Mouse (Mus musculus): Measurements from ENCODE around the gene Thsd7b. TPM values are rescaled to one million over a fixed set of nuclear protein-coding genes. Genes with fewer than 3 reads are reported as not detected.

Gene Thsd7b
- polyA plus RNA-seq, 1 experiment from 2014 or later, result 5.1 TPM

- 77% methylated on average over 2 of the region's 2 CpGs for WGBS
- H3K4me2 ChIP-seq, result no peak overlapping the region
- no peak for ATAC-seq
- H3K27ac ChIP-seq, result no peak overlapping the region
- no peaks in the 10 kb centered on the region for H3K27me3 ChIP-seq
- H3K36me3 ChIP-seq (ENCODE audit: poor library complexity, severe bottlenecking), result no peaks in the 10 kb centered on the region
- H3K4me1 ChIP-seq, result no peaks in the 10 kb centered on the region
- H3K4me3 ChIP-seq, result no peak overlapping the region
- H3K9ac ChIP-seq, result no peak overlapping the region
- H3K9me3 ChIP-seq (replicated peaks), result no peaks in the 10 kb centered on the region
Measured at GRCm38 (mm10) chr1:129538508-129538907, 265.4 kb downstream of the Thsd7b start.

DNA sequence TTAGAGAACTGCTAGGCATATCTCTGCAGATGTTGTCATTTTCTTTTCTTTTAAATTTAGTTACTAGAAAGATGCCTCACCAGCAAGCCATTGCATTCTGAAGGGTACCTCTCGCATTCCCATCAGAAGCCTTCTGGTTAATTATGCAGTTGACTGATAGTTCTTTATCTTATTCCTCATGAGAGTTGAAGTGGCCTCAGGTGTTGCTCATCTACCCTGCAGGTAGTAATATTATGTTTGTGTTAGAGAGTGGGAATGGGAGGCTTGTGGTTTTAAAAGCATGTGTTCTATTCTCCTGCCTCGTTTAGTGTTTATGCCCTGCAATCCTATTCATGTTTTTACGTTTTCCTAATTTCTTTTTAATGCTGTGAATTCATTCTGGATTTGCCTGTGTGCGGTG, 265.9 kb downstream of the Thsd7b start:
- no peak overlapping the region for H3K4me3 ChIP-seq
- no peak overlapping the region for H3K27ac ChIP-seq
- no peaks in the 10 kb centered on the region for H3K9me3 ChIP-seq (replicated peaks)
- H3K9ac ChIP-seq, result no peak overlapping the region
- H3K27me3 ChIP-seq, result no peaks in the 10 kb centered on the region
- ATAC-seq, result no peak; the same call in 1 of the 2 replicates
- H3K36me3 ChIP-seq (ENCODE audit: poor library complexity, severe bottlenecking), result no peaks in the 10 kb centered on the region
- no peak overlapping the region for H3K4me2 ChIP-seq
- 76% methylated on average over 4 of the region's 4 CpGs for WGBS
- no peaks in the 10 kb centered on the region for H3K4me1 ChIP-seq

- H3K36me3 ChIP-seq (ENCODE audit: poor library complexity, severe bottlenecking), result no peaks in the 10 kb centered on the region
- WGBS, result 64% methylated on average over 1 of the region's 1 CpGs
- no peak overlapping the region for H3K9ac ChIP-seq
- H3K27me3 ChIP-seq, result no peaks in the 10 kb centered on the region
- H3K4me2 ChIP-seq, result no peak overlapping the region
- no peaks in the 10 kb centered on the region for H3K9me3 ChIP-seq (replicated peaks)
- H3K27ac ChIP-seq, result no peak overlapping the region
- no peak overlapping the region for H3K4me3 ChIP-seq
- no peaks in the 10 kb centered on the region for H3K4me1 ChIP-seq
- ATAC-seq, result no peak
Measured at GRCm38 (mm10) chr1:129540751-129541150, 267.6 kb downstream of the Thsd7b start.

- ATAC-seq, result no peak
- no peak overlapping the region for H3K4me2 ChIP-seq
Measured at GRCm38 (mm10) chr1:129542563-129543146, 269.6 kb downstream of the Thsd7b start.

GRCm38 (mm10) chr1:129543169-129543568, 270.1 kb downstream of the Thsd7b start:
- no peak overlapping the region for H3K4me2 ChIP-seq
- no peaks in the 10 kb centered on the region for H3K4me1 ChIP-seq
- H3K9me3 ChIP-seq (replicated peaks), result no peaks in the 10 kb centered on the region
- no peak overlapping the region for H3K4me3 ChIP-seq
- H3K9ac ChIP-seq, result no peak overlapping the region
- WGBS, result 92% methylated on average over 3 of the region's 3 CpGs
- no peaks in the 10 kb centered on the region for H3K36me3 ChIP-seq (ENCODE audit: poor library complexity, severe bottlenecking)
- no peaks in the 10 kb centered on the region for H3K27me3 ChIP-seq
- ATAC-seq, result no peak
- H3K27ac ChIP-seq, result no peak overlapping the region

More at GRCm38 (mm10) chr1:129542563-129543146, 269.6 kb downstream of the Thsd7b start:
- Histone ChIP-seq H3K27me3 (no peaks in the 10 kb centered on the region), H3K4me1 (no peaks in the 10 kb centered on the region), H3K9me3 (replicated peaks) (no peaks in the 10 kb centered on the region), H3K36me3 (ENCODE audit: poor library complexity, severe bottlenecking) (no peaks in the 10 kb centered on the region), H3K4me3 (no peak overlapping the region), H3K9ac (no peak overlapping the region), H3K27ac (no peak overlapping the region)
- WGBS, result 93% methylated on average over 3 of the region's 3 CpGs

DNA sequence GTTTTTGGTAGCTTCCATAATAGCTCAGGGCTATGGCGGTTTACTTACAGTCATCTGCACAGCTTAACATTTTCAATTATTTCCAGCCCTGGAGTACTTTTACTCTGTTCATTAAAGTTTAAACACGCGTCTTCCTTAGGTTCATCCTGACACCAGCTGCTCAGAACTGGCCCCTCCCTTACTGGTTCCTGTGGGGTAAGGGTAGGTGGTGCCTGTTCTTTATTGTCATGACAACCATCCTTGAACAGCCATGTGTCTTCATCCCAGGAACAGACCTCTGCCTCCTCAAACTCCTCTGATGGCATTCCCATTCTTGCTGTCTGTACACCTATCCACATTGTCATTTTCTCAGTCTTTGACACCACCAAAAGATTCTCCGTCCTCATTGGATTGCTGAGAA, 285.0 kb downstream of the Thsd7b start:
- Histone ChIP-seq H3K9me3 (replicated peaks) (no peaks in the 10 kb centered on the region), H3K4me2 (no peak overlapping the region), H3K4me3 (no peak overlapping the region), H3K4me1 (no peaks in the 10 kb centered on the region), H3K36me3 (ENCODE audit: poor library complexity, severe bottlenecking) (no peaks in the 10 kb centered on the region), H3K27me3 (no peaks in the 10 kb centered on the region), H3K9ac (no peak overlapping the region), H3K27ac (no peak overlapping the region)
- no peak for ATAC-seq
- WGBS, result 95% methylated on average over 4 of the region's 4 CpGs

DNA sequence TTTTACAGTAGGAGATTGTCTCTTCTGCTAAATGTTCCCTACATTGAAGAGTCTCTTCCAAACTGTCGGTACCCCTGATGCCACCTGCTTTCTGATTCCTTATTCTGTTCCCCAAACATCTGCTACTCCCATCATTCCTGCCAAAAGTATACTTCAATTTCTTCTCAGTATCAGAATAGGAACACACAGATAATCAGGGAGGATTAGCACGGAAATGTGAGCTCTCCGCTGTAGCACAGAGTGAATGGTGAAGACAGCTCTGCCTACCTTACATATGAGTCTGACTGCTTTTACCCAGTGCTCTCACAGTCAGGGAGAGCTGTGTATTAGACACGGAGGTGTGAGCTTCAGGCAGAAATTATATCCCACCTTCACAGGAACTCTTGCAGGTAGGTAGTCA, 286.0 kb downstream of the Thsd7b start:
- H3K9ac ChIP-seq, result no peak overlapping the region
- no peaks in the 10 kb centered on the region for H3K27me3 ChIP-seq
- WGBS, result 88% methylated on average over 4 of the region's 4 CpGs
- no peaks in the 10 kb centered on the region for H3K36me3 ChIP-seq (ENCODE audit: poor library complexity, severe bottlenecking)
- H3K9me3 ChIP-seq (replicated peaks), result no peaks in the 10 kb centered on the region
- no peak overlapping the region for H3K4me3 ChIP-seq
- ATAC-seq, result no peak
- no peak overlapping the region for H3K27ac ChIP-seq
- no peak overlapping the region for H3K4me2 ChIP-seq
- H3K4me1 ChIP-seq, result no peaks in the 10 kb centered on the region

DNA sequence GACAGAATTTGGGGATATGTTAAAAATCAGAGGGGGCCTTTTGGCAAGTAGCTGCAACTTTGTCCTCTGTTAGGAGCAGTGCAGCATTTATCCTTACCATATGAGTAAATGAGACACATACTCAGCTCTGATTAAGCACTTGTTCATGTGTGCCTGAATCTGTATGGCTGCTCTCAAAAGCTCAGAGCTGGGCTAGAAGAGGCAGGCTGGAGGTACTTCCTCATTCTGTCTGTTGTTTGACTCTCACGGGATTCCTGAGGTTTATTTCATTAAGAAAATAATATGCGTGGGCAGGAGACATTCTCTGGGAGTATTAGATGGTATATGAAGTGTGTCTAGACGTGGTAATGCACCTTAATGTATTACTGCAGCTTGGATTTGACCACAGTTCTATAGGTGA, 286.7 kb downstream of the Thsd7b start:
- Histone ChIP-seq H3K9ac (no peak overlapping the region), H3K9me3 (replicated peaks) (no peaks in the 10 kb centered on the region), H3K4me1 (no peaks in the 10 kb centered on the region), H3K27ac (no peak overlapping the region), H3K36me3 (ENCODE audit: poor library complexity, severe bottlenecking) (no peaks in the 10 kb centered on the region), H3K27me3 (no peaks in the 10 kb centered on the region), H3K4me2 (no peak overlapping the region), H3K4me3 (no peak overlapping the region)
- ATAC-seq, result no peak
- 73% methylated on average over 3 of the region's 3 CpGs for WGBS

GRCm38 (mm10) chr1:129562707-129563106, 289.6 kb downstream of the Thsd7b start:
- Histone ChIP-seq H3K9me3 (replicated peaks) (no peaks in the 10 kb centered on the region), H3K27me3 (no peaks in the 10 kb centered on the region), H3K4me1 (no peaks in the 10 kb centered on the region), H3K4me3 (no peak overlapping the region), H3K4me2 (no peak overlapping the region), H3K36me3 (ENCODE audit: poor library complexity, severe bottlenecking) (no peaks in the 10 kb centered on the region), H3K27ac (no peak overlapping the region), H3K9ac (no peak overlapping the region)
- WGBS, result 84% methylated on average over 1 of the region's 1 CpGs
- ATAC-seq, result no peak

GRCm38 (mm10) chr1:129570522-129570921, 297.4 kb downstream of the Thsd7b start:
- no peaks in the 10 kb centered on the region for H3K27me3 ChIP-seq
- H3K4me2 ChIP-seq, result no peak overlapping the region
- no peak overlapping the region for H3K4me3 ChIP-seq
- WGBS, result 84% methylated on average over 3 of the region's 3 CpGs
- ATAC-seq, result no peak
- H3K4me1 ChIP-seq, result no peaks in the 10 kb centered on the region
- H3K36me3 ChIP-seq (ENCODE audit: poor library complexity, severe bottlenecking), result no peaks in the 10 kb centered on the region
- no peak overlapping the region for H3K9ac ChIP-seq
- H3K27ac ChIP-seq, result no peak overlapping the region
- no peaks in the 10 kb centered on the region for H3K9me3 ChIP-seq (replicated peaks)

GRCm38 (mm10) chr1:129579955-129580354, 306.9 kb downstream of the Thsd7b start:
- Histone ChIP-seq H3K4me2 (no peak overlapping the region), H3K9me3 (replicated peaks) (no peaks in the 10 kb centered on the region), H3K36me3 (ENCODE audit: poor library complexity, severe bottlenecking) (no peaks in the 10 kb centered on the region), H3K4me3 (no peak overlapping the region), H3K27ac (no peak overlapping the region), H3K27me3 (no peaks in the 10 kb centered on the region), H3K9ac (no peak overlapping the region), H3K4me1 (no peaks in the 10 kb centered on the region)
- ATAC-seq, result no peak
- WGBS, result 93% methylated on average over 4 of the region's 4 CpGs

GRCm38 (mm10) chr1:129586635-129587034, 313.5 kb downstream of the Thsd7b start:
- Histone ChIP-seq H3K4me1 (no peaks in the 10 kb centered on the region), H3K4me3 (no peak overlapping the region), H3K9ac (no peak overlapping the region), H3K36me3 (ENCODE audit: poor library complexity, severe bottlenecking) (no peaks in the 10 kb centered on the region), H3K9me3 (replicated peaks) (no peaks in the 10 kb centered on the region), H3K27me3 (no peaks in the 10 kb centered on the region), H3K27ac (no peak overlapping the region), H3K4me2 (no peak overlapping the region)
- no peak for ATAC-seq
- 84% methylated on average over 6 of the region's 6 CpGs for WGBS

- Histone ChIP-seq H3K9me3 (replicated peaks) (no peaks in the 10 kb centered on the region), H3K27ac (no peak overlapping the region), H3K4me3 (no peak overlapping the region), H3K4me2 (no peak overlapping the region), H3K27me3 (no peaks in the 10 kb centered on the region), H3K9ac (no peak overlapping the region), H3K4me1 (no peaks in the 10 kb centered on the region), H3K36me3 (ENCODE audit: poor library complexity, severe bottlenecking) (no peaks in the 10 kb centered on the region)
- WGBS, result 56% methylated on average over 3 of the region's 3 CpGs
- no peak for ATAC-seq
Measured at GRCm38 (mm10) chr1:129589366-129590002, 316.4 kb downstream of the Thsd7b start.
